Mouse (Mus musculus) olfactory bulb, adult 2 months (tissue): ENCODE measurements around the gene Dnah17.

Source experiments
- CTCF ChIP-seq: fragments of 200-500 bp; IDR thresholded peaks from 2 replicates; pipeline ENCODE4 v1.5.1; 2012; ENCODE audit warnings: low read depth, mild to moderate bottlenecking, low read length, moderate library complexity; ENCODE audit not compliant: insufficient read depth
- POLR2A ChIP-seq: fragments of 200-500 bp; IDR thresholded peaks from 2 replicates; pipeline ENCODE4 v1.6.1; 2012; ENCODE audit warnings: mild to moderate bottlenecking, low read depth, low read length, moderate library complexity; ENCODE audit not compliant: insufficient read depth

GRCm38 (mm10) chr11:118067588-118067987 is 62.8 kb downstream of the Dnah17 start:
- no peak for TF ChIP-seq POLR2A
- no peak for TF ChIP-seq CTCF
